Mouse (Mus musculus) testis, postnatal 14 days (tissue): ENCODE measurements around the gene Tjp3.

ENCODE experiments used
- DNase-seq: peaks from one replicate; pipeline ENCODE4 v3.0.0; 2021; ENCODE audit warnings: low spot score

Gene Tjp3

GRCm38 (mm10) chr10:81319330-81319699, 27.9 kb upstream of the Tjp3 start:
- DNase-seq = no peak

GRCm38 (mm10) chr10:81318589-81319329, 27.4 kb upstream of the Tjp3 start:
- DNase-seq = peak; percentile 66

- DNase-seq = no peak
Measured at GRCm38 (mm10) chr10:81317273-81317672, 25.9 kb upstream of the Tjp3 start.

- DNase-seq = no peak
Measured at GRCm38 (mm10) chr10:81316338-81317060, 25.1 kb upstream of the Tjp3 start.

- no peak for DNase-seq
Measured at GRCm38 (mm10) chr10:81315587-81315986, 24.2 kb upstream of the Tjp3 start.

GRCm38 (mm10) chr10:81314201-81314600, 22.8 kb upstream of the Tjp3 start:
- no peak for DNase-seq

- no peak for DNase-seq
Measured at GRCm38 (mm10) chr10:81313581-81313980, 22.2 kb upstream of the Tjp3 start.

GRCm38 (mm10) chr10:81309571-81309970, 18.2 kb upstream of the Tjp3 start:
- DNase-seq = no peak

GRCm38 (mm10) chr10:81306837-81307682, 15.7 kb upstream of the Tjp3 start:
- DNase-seq = no peak

GRCm38 (mm10) chr10:81306173-81306668, 14.8 kb upstream of the Tjp3 start:
- DNase-seq = no peak

- DNase-seq = no peak
Measured at GRCm38 (mm10) chr10:81305663-81306062, 14.3 kb upstream of the Tjp3 start.

- DNase-seq = no peak
Measured at GRCm38 (mm10) chr10:81304597-81305238, 13.3 kb upstream of the Tjp3 start.

- no peak for DNase-seq
Measured at GRCm38 (mm10) chr10:81303761-81304160, 12.4 kb upstream of the Tjp3 start.

- no peak for DNase-seq
Measured at GRCm38 (mm10) chr10:81303258-81303657, 11.9 kb upstream of the Tjp3 start.

GRCm38 (mm10) chr10:81302781-81303218, 11.4 kb upstream of the Tjp3 start:
- DNase-seq = no peak

- DNase-seq = no peak
Measured at GRCm38 (mm10) chr10:81302288-81302687, 10.9 kb upstream of the Tjp3 start.

GRCm38 (mm10) chr10:81301321-81301720, 9.9 kb upstream of the Tjp3 start:
- DNase-seq = no peak

- no peak for DNase-seq
Measured at GRCm38 (mm10) chr10:81300352-81300907, 9.0 kb upstream of the Tjp3 start.

GRCm38 (mm10) chr10:81299585-81300351, 8.4 kb upstream of the Tjp3 start:
- no peak for DNase-seq

- no peak for DNase-seq
Measured at GRCm38 (mm10) chr10:81298369-81299100, 7.2 kb upstream of the Tjp3 start.
